Mouse (Mus musculus) testis, adult 2 months (tissue): ENCODE results near the gene Ctnnd2. TPM values are rescaled to one million over a fixed set of nuclear protein-coding genes. Genes with fewer than 3 reads are reported as not detected.

ENCODE experiments used
- H3K27ac ChIP-seq: fragments of 200-500 bp; 2 replicates; pipeline ENCODE4 v1.5.1; 2012; ENCODE audit warnings: low read depth, low read length; ENCODE audit not compliant: control insufficient read depth, insufficient read depth
- H3K27me3 ChIP-seq: fragments of 200-500 bp; 2 replicates; pipeline ENCODE4 v1.6.1; 2012; ENCODE audit warnings: mild to moderate bottlenecking, low read length, moderate library complexity; ENCODE audit not compliant: control insufficient read depth, insufficient read depth
- H3K36me3 ChIP-seq: fragments of 200-500 bp; 2 replicates; pipeline ENCODE4 v1.6.1; 2012; ENCODE audit warnings: mild to moderate bottlenecking, low read length; ENCODE audit not compliant: control insufficient read depth, insufficient read depth
- H3K4me1 ChIP-seq: fragments of 200-500 bp; 2 replicates; pipeline ENCODE4 v1.6.1; 2012; ENCODE audit warnings: low read length; ENCODE audit not compliant: control insufficient read depth, insufficient read depth
- H3K4me3 ChIP-seq: fragments of 200-500 bp; 2 replicates; pipeline ENCODE4 v1.5.1; 2012; ENCODE audit warnings: low read depth, mild to moderate bottlenecking, low read length, moderate library complexity, mixed read lengths; ENCODE audit not compliant: control insufficient read depth
- CTCF ChIP-seq: fragments of 200-500 bp; IDR thresholded peaks from 2 replicates; pipeline ENCODE4 v1.5.1; 2012; ENCODE audit warnings: low read depth, mild to moderate bottlenecking, inconsistent platforms, low read length, moderate library complexity; ENCODE audit not compliant: control insufficient read depth, insufficient read depth, insufficient replicate concordance
- POLR2A ChIP-seq: fragments of 200-500 bp; IDR thresholded peaks from 2 replicates; pipeline ENCODE4 v1.6.1; 2012; ENCODE audit warnings: low read depth, mild to moderate bottlenecking, inconsistent platforms, low read length, moderate library complexity; ENCODE audit not compliant: control insufficient read depth
- polyA plus RNA-seq: library from polyadenylated mRNA; depleted of rRNA; stranded (reverse); fragments of >200 nt; gene quantifications from 2 replicates; pipeline ENCODE4 v1.2.3, GENCODE M21; 2012

Gene Ctnnd2
- polyA plus RNA-seq, 1 experiment, result 3.8 TPM

DNA sequence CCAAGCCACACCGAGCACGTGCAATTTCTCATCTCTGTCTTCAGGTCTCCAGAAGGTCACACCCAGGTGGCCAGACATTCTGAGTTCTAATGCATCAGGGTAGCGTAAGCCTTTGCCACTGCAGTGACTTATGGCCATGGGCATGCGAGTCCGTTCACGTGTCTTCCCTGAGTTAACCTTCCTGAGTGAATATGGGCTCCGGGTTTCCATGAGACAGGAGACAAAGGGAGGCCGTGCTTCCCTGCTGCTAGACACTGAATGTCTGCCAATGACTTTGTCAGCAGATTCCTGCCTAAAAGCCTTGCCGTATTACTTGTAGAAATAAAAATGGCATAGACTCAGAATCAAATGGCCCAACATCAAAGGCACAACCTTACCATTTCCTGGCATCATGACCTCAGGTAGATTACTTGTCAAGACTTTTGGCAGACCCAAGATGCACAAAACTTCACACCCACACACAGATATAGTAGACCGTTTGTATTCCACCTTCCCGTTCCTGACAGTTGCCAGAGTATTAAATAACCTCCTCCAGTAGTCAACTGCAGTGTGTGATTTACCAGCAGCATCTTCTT, 804.9 kb downstream of the Ctnnd2 start:
- Histone ChIP-seq H3K27me3 (no peaks in the 10 kb centered on the region), H3K4me1 (no peaks in the 10 kb centered on the region), H3K36me3 (no peaks in the 10 kb centered on the region), H3K27ac (no peak overlapping the region), H3K4me3 (no peak overlapping the region)
- TF ChIP-seq POLR2A, result no peak

DNA sequence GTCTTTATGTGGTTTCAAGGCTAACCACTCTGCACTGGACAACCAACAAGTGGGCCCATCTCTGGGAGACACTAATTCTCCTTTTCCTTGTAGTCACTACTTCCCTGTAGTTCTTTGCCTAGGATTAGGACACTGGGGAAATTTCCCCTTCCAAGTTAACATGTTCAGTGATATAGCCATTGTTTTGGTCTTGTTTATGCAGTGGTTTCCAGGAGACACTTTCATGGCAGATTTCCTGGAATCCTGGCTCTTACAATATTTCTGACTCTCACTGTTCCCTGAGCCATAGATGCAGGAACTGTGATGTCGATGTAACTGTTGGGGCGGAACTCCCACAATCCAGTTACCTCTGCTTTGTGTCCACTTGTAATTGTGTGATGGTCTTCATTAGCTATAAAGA, 814.5 kb downstream of the Ctnnd2 start:
- TF ChIP-seq CTCF (no peak), POLR2A (no peak)
- H3K4me1 ChIP-seq, result no peaks in the 10 kb centered on the region
- H3K4me3 ChIP-seq, result no peak overlapping the region
- H3K27ac ChIP-seq, result no peak overlapping the region
- H3K36me3 ChIP-seq, result no peaks in the 10 kb centered on the region
- no peaks in the 10 kb centered on the region for H3K27me3 ChIP-seq

GRCm38 (mm10) chr15:30990421-30991252, 818.2 kb downstream of the Ctnnd2 start:
- Histone ChIP-seq H3K4me1 (no peaks in the 10 kb centered on the region), H3K36me3 (no peaks in the 10 kb centered on the region), H3K4me3 (no peak overlapping the region), H3K27me3 (no peaks in the 10 kb centered on the region), H3K27ac (no peak overlapping the region)
- TF ChIP-seq POLR2A (no peak), CTCF (no peak)

DNA sequence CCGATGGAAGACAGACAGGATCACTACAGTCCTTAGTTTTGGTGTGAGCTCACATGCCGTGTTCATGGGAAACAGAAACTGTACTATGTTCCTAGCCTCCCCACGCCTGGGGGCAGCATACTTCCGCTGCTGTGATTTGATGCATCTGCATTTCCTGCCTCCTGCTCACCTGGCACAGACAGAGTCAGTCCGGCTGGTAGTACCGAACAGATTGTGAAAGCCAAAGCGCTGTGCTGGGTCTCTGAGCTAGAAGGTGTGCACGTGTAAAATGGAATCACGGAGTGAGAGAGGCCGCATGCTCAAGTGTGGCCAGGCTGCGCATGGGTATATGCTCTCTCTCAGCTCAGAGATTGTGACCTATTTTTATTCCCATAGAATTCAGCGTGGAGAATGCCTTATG, 820.0 kb downstream of the Ctnnd2 start:
- Histone ChIP-seq H3K4me1 (no peaks in the 10 kb centered on the region), H3K4me3 (no peak overlapping the region), H3K27me3 (no peaks in the 10 kb centered on the region), H3K36me3 (no peaks in the 10 kb centered on the region), H3K27ac (no peak overlapping the region)
- TF ChIP-seq POLR2A (no peak), CTCF (no peak)

DNA sequence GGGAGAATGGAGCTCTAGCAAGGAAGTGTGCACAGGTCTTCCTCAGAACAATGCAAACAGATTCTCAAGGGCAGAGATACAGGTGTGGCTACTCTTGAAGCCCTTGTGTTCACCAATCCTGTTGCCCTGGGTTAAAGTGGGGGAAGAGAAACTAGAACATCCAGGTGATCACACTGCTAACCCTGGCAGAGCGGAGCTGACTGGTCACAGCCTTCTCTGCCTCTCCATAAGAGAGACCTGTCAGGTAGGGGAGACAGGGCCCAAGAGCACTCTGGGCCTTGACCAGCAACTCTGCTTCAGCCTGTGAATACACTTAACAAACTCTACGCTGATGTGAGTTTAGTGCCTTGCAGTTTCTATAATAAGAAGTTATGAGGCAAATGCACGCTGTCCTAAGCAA, 820.5 kb downstream of the Ctnnd2 start:
- Histone ChIP-seq H3K4me3 (no peak overlapping the region), H3K27ac (no peak overlapping the region), H3K36me3 (no peaks in the 10 kb centered on the region), H3K4me1 (no peaks in the 10 kb centered on the region), H3K27me3 (no peaks in the 10 kb centered on the region)
- TF ChIP-seq POLR2A (no peak), CTCF (no peak)

- H3K36me3 ChIP-seq, result no peaks in the 10 kb centered on the region
- no peak overlapping the region for H3K27ac ChIP-seq
- no peak overlapping the region for H3K4me3 ChIP-seq
- no peak for TF ChIP-seq CTCF
- no peak for TF ChIP-seq POLR2A
- H3K4me1 ChIP-seq, result no peaks in the 10 kb centered on the region
- H3K27me3 ChIP-seq, result no peaks in the 10 kb centered on the region
These were observed 823.0 kb downstream of the Ctnnd2 start for GRCm38 (mm10) chr15:30995346-30995745.

DNA sequence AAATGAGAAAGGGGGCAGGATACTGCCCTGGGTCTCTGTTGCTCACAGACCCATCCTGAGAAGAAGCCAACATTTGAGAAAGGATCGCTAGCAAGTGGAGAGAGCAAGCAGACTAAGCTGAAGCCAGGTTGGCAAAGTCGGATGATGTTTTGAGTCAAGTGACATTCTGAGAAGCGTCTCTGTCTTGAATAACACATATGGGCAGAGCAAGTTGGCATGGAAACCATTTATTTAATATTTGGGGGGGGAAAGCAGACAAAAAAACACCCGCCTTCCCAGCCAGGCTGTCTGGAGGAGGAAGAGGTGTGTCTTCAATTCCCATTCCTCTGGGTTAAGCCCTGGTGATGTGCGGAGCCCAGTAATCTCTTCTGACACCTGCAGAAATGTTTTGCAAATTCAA, 832.1 kb downstream of the Ctnnd2 start:
- Histone ChIP-seq H3K27ac (no peak overlapping the region), H3K36me3 (no peaks in the 10 kb centered on the region), H3K27me3 (no peaks in the 10 kb centered on the region), H3K4me1 (no peaks in the 10 kb centered on the region), H3K4me3 (no peak overlapping the region)
- TF ChIP-seq CTCF (no peak), POLR2A (no peak)
